Comparison of ENCODE assay signal across 12 mouse cellular contexts in genomic region chr3:138306290-138306683, GRCm38 (mm10). TPM values are rescaled to one million over a fixed set of nuclear protein-coding genes. Genes with fewer than 3 reads are reported as not detected.
A peak's percentile ranks its signal among the peaks of the same experiment; 100 is the strongest.
DNase-seq lines count a peak whose midpoint lies in the region; ATAC-seq and TF ChIP-seq lines count a peak whose summit lies in the region.
"Had no signal": no experiment of that assay in that cellular context is flagged by ENCODE, and none has a peak within 500 bp of the region (broad histone marks: within the 10 kb centered on the region; RNA-seq: fewer than 3 reads in every experiment).

No protein-coding gene starts in this region.

- H3K4me3 ChIP-seq in heart, postnatal 0 days (ENCODE audit: low read depth, low read length), result no peak overlapping the region
- H3K4me3 ChIP-seq in embryonic facial prominence, embryonic 13.5 days, result no peak overlapping the region
- no peak overlapping the region for H3K4me3 ChIP-seq in liver, postnatal 0 days (ENCODE audit: low read depth, low read length)
- H3K4me3 ChIP-seq: left cerebral cortex, adult 2 months had no signal

- no peak for DNase-seq in heart, postnatal 0 days (ENCODE audit: low spot score)
- no peak for DNase-seq in heart, postnatal 10 days
- peak; percentile 15 for DNase-seq in 3T3-L1 (ENCODE audit: low read depth, low spot score)
- DNase-seq in liver, postnatal 0 days, result no peak
- DNase-seq in adrenal gland, adult 18-20 months (ENCODE audit: low spot score in 2 of 2), result no peak
- no peak for DNase-seq in urinary bladder, postnatal 14 days (ENCODE audit: low spot score)
- DNase-seq: kidney, adult 8-10 months; thymus, adult 18-20 months had no signal

- H3K36me3 ChIP-seq in heart, postnatal 0 days (replicated peaks; ENCODE audit: control insufficient read depth, insufficient read depth, low read length), result no peaks in the 10 kb centered on the region
- H3K36me3 ChIP-seq in embryonic facial prominence, embryonic 13.5 days, result no peaks in the 10 kb centered on the region
- H3K36me3 ChIP-seq in liver, postnatal 0 days (replicated peaks; ENCODE audit: insufficient read depth, low read length), result no peaks in the 10 kb centered on the region

- intact Hi-C loops in heart, postnatal 10 days (cut with DNase I), result loop anchor here (5.0 kb wide), 1 partner anchor 101 kb away; no protein-coding TSS in a partner anchor

- TF ChIP-seq EP300 in heart, postnatal 0 days (IDR thresholded peaks at IDR 0.05; ENCODE audit: low read depth), result no peak
- no peak for TF ChIP-seq EP300 in liver, postnatal 0 days (IDR thresholded peaks at IDR 0.05; ENCODE audit: low read depth)

- 0 out of 2 replicates have a peak overlapping the region, but pooled peaks have one; percentile 3 for H3K4me2 ChIP-seq in heart, postnatal 0 days (ENCODE audit: low read depth, low read length)
- H3K4me2 ChIP-seq in embryonic facial prominence, embryonic 13.5 days, result peak overlapping the region; percentile 42
- H3K4me2 ChIP-seq in liver, postnatal 0 days (ENCODE audit: low read depth, low read length), result peak overlapping the region; percentile 57

- no peak overlapping the region for H3K27ac ChIP-seq in heart, postnatal 0 days (ENCODE audit: low read depth)
- H3K27ac ChIP-seq in embryonic facial prominence, embryonic 13.5 days, result peak overlapping the region; percentile 48
- no peak overlapping the region for H3K27ac ChIP-seq in liver, postnatal 0 days (ENCODE audit: low read depth)
- H3K27ac ChIP-seq: left cerebral cortex, adult 2 months had no signal

- WGBS in heart, postnatal 0 days, result 35% methylated on average over 8 of the region's 8 CpGs
- 11% methylated on average over 8 of the region's 8 CpGs for WGBS in embryonic facial prominence, embryonic 13.5 days
- WGBS in liver, postnatal 0 days (ENCODE audit: insufficient replicate concordance), result 45% methylated on average over 8 of the region's 8 CpGs

- no peak for ATAC-seq in heart, postnatal 0 days (ENCODE audit: insufficient read depth, low read depth)
- peak; percentile 56; the same call in 1 of the 2 replicates for ATAC-seq in embryonic facial prominence, embryonic 13.5 days (ENCODE audit: insufficient number of reproducible peaks, insufficient read depth, low FRiP score, low TSS enrichment, low read depth)
- 0 out of 2 replicates have a peak, but pooled peaks have one; percentile 23 for ATAC-seq in liver, postnatal 0 days
- no peak for ATAC-seq in megakaryocyte, adult 5-6 weeks (ENCODE audit: poor library complexity, severe bottlenecking)

- no peaks in the 10 kb centered on the region for H3K9me3 ChIP-seq in heart, postnatal 0 days (replicated peaks; ENCODE audit: control insufficient read depth, low read length)
- no peaks in the 10 kb centered on the region for H3K9me3 ChIP-seq in embryonic facial prominence, embryonic 13.5 days
- H3K9me3 ChIP-seq in liver, postnatal 0 days (ENCODE audit: low read length), result no peaks in the 10 kb centered on the region

- TF ChIP-seq CTCF in heart, postnatal 0 days (IDR thresholded peaks at IDR 0.05; ENCODE audit: low read depth), result no peak
- no peak for TF ChIP-seq CTCF in liver, postnatal 0 days (IDR thresholded peaks at IDR 0.05; ENCODE audit: low read depth)

- no peaks in the 10 kb centered on the region for H3K27me3 ChIP-seq in heart, postnatal 0 days (ENCODE audit: control insufficient read depth, insufficient read depth, low read length)
- H3K27me3 ChIP-seq in embryonic facial prominence, embryonic 13.5 days, result no peaks in the 10 kb centered on the region
- no peaks in the 10 kb centered on the region for H3K27me3 ChIP-seq in liver, postnatal 0 days (ENCODE audit: insufficient read depth, low read length)

- no peak overlapping the region for H3K9ac ChIP-seq in heart, postnatal 0 days (replicated peaks; ENCODE audit: low read depth, low read length)
- H3K9ac ChIP-seq in embryonic facial prominence, embryonic 13.5 days, result 0 out of 2 replicates have a peak overlapping the region, but pooled peaks have one; percentile 21
- H3K9ac ChIP-seq in liver, postnatal 0 days (replicated peaks), result no peak overlapping the region; the same call in 1 of the 2 replicates

- H3K4me1 ChIP-seq in heart, postnatal 0 days (ENCODE audit: control insufficient read depth, insufficient read depth), result peaks cover 9% of the 10 kb centered on the region; the same call in 1 of the 2 replicates
- peaks cover 24% of the 10 kb centered on the region for H3K4me1 ChIP-seq in embryonic facial prominence, embryonic 13.5 days
- peaks cover 12% of the 10 kb centered on the region for H3K4me1 ChIP-seq in liver, postnatal 0 days (ENCODE audit: insufficient read depth)

RNA-seq across cellular contexts. Expression of gene Adh6a, which starts 6.8 kb away (rescaled TPM):
- not detected in 2 replicates for total RNA-seq in heart, postnatal 0 days (2014; rRNA removed; ENCODE audit: low replicate concordance)
- not detected in 2 replicates for polyA plus RNA-seq in heart, postnatal 0 days (2015; fragmentation: Nextera tagmentation; extraction: Ambion mirVana)
- total RNA-seq in heart, postnatal 10 days (2021), result not detected
- polyA plus RNA-seq in embryonic facial prominence, embryonic 13.5 days (2015; fragmentation: Nextera tagmentation; extraction: Ambion mirVana), result 0.19 TPM in 1 of 2 replicates, not detected in the other
- not detected in 2 replicates for polyA plus RNA-seq in liver, postnatal 0 days (2015; fragmentation: Nextera tagmentation; extraction: Ambion mirVana)
- not detected for total RNA-seq in adrenal gland, adult 18-20 months (2021)
- total RNA-seq in megakaryocyte, adult 5-6 weeks (2015), result not detected in 2 replicates
- not detected in 2 replicates for total RNA-seq in megakaryocyte, adult 5-6 weeks (2017)
- total RNA-seq: left cerebral cortex, adult 2 months; monocyte, adult 5-6 weeks had no signal

RNA-seq across cellular contexts. Expression of gene Adh6b, which starts 35.3 kb away (rescaled TPM):
- total RNA-seq in heart, postnatal 0 days (2014; rRNA removed; ENCODE audit: low replicate concordance), result 1.7 TPM in 1 of 2 replicates, not detected in the other
- polyA plus RNA-seq in heart, postnatal 0 days (2015; fragmentation: Nextera tagmentation; extraction: Ambion mirVana), result 2.8 and 3.2 TPM in 2 replicates
- 1 to 10 TPM; 1.3 to 2.2 TPM for total RNA-seq in heart, postnatal 10 days (2021)
- polyA plus RNA-seq in embryonic facial prominence, embryonic 13.5 days (2015; fragmentation: Nextera tagmentation; extraction: Ambion mirVana), result 0.37 and 0.70 TPM in 2 replicates
- 0.18 and 0.20 TPM in 2 replicates for polyA plus RNA-seq in liver, postnatal 0 days (2015; fragmentation: Nextera tagmentation; extraction: Ambion mirVana)
- under 1 TPM in 1 of 2 experiments, not detected in 1; 0.58 TPM for total RNA-seq in adrenal gland, adult 18-20 months (2021)
- not detected in 2 replicates for total RNA-seq in megakaryocyte, adult 5-6 weeks (2015)
- total RNA-seq in megakaryocyte, adult 5-6 weeks (2017), result not detected in 2 replicates
- total RNA-seq: left cerebral cortex, adult 2 months; monocyte, adult 5-6 weeks had no signal

RNA-seq across cellular contexts. Expression of gene Adh1, which starts 45.5 kb away (rescaled TPM):
- 15.8 and 73.9 TPM in 2 replicates for total RNA-seq in heart, postnatal 0 days (2014; rRNA removed; ENCODE audit: low replicate concordance)
- polyA plus RNA-seq in heart, postnatal 0 days (2015; fragmentation: Nextera tagmentation; extraction: Ambion mirVana), result 10.8 and 11.8 TPM in 2 replicates
- total RNA-seq in heart, postnatal 10 days (2021), result 10 to 100 TPM; 24.1 to 54.7 TPM
- 7.1 and 14.3 TPM in 2 replicates for polyA plus RNA-seq in embryonic facial prominence, embryonic 13.5 days (2015; fragmentation: Nextera tagmentation; extraction: Ambion mirVana)
- polyA plus RNA-seq in liver, postnatal 0 days (2015; fragmentation: Nextera tagmentation; extraction: Ambion mirVana), result 434 and 496 TPM in 2 replicates
- 1,000 to 10,000 TPM in 1 of 2 experiments, 100 to 1,000 TPM in 1; 384 to 6,834 TPM for total RNA-seq in adrenal gland, adult 18-20 months (2021)
- total RNA-seq in megakaryocyte, adult 5-6 weeks (2015), result 0.96 TPM in 1 of 2 replicates, not detected in the other
- total RNA-seq in megakaryocyte, adult 5-6 weeks (2017), result not detected in 2 replicates
- total RNA-seq: monocyte, adult 5-6 weeks had no signal

Comparison
In these comparisons a context has a peak if more than half of its experiments do, and no peak if none do; other contexts are left out.
1. ATAC-seq: peak in embryonic facial prominence, embryonic 13.5 days (single experiment) and liver, postnatal 0 days (single experiment); none in heart, postnatal 0 days (single experiment) and megakaryocyte, adult 5-6 weeks (single experiment).
2. H3K4me2 ChIP-seq: peak in every context shown above with its lines; median percentile 57 in liver, postnatal 0 days; 42 in embryonic facial prominence, embryonic 13.5 days; 3 in heart, postnatal 0 days.